Mouse (Mus musculus) yolk sac, embryonic 10.5 days (tissue): Measurements from ENCODE around the gene Olfr266.

Experiments used
- DNase-seq: peaks from one replicate; pipeline ENCODE4 v3.0.0-alpha.2; 2017; ENCODE audit warnings: low spot score

The Olfr266 gene

GRCm38 (mm10) chr3:106826187-106826586 is at the start of gene Olfr266:
Gene Olfr266 (minus strand): TSS chr3:106826287.
- DNase-seq, result no peak

GRCm38 (mm10) chr3:106875626-106876025 is 49.5 kb upstream of the Olfr266 start:
- DNase-seq, result no peak

- no peak for DNase-seq
Measured at GRCm38 (mm10) chr3:106872893-106873292, 46.8 kb upstream of the Olfr266 start.

GRCm38 (mm10) chr3:106832107-106832506 is 6.0 kb upstream of the Olfr266 start:
- DNase-seq, result no peak

GRCm38 (mm10) chr3:106817676-106818075 is 8.4 kb downstream of the Olfr266 start:
- DNase-seq, result no peak

- no peak for DNase-seq
Measured at GRCm38 (mm10) chr3:106808972-106809695, 17.0 kb downstream of the Olfr266 start.

- DNase-seq, result no peak
Measured at GRCm38 (mm10) chr3:106798079-106798478, 28.0 kb downstream of the Olfr266 start.

- DNase-seq, result no peak
Measured at GRCm38 (mm10) chr3:106789930-106790329, 36.2 kb downstream of the Olfr266 start, which contains the start of gene Cd53. Gene Cd53 (minus strand): TSS chr3:106790149.

- no peak for DNase-seq
Measured at GRCm38 (mm10) chr3:106788440-106788887, 37.6 kb downstream of the Olfr266 start.

GRCm38 (mm10) chr3:106787972-106788371 is 38.1 kb downstream of the Olfr266 start:
- DNase-seq, result no peak

GRCm38 (mm10) chr3:106785130-106785529 is 41.0 kb downstream of the Olfr266 start:
- no peak for DNase-seq

- DNase-seq, result no peak
Measured at GRCm38 (mm10) chr3:106771834-106772233, 54.3 kb downstream of the Olfr266 start.
